Mouse (Mus musculus) intestine, embryonic 15.5 days (tissue): ENCODE data around the gene Lrrc32. TPM values are rescaled to one million over a fixed set of nuclear protein-coding genes. Genes with fewer than 3 reads are reported as not detected.

Experiments used
- ATAC-seq: fragments of 200-750 bp; cut with Nextera tagmentation; 2 replicates; pipeline ENCODE4 v1.8.0; 2017; ENCODE audit warnings: moderate TSS enrichment, moderate library complexity
- H3K27ac ChIP-seq: fragments of 300-500 bp; sonication (generic); 2 replicates; pipeline ENCODE4 v1.5.1; 2015; ENCODE audit warnings: mild to moderate bottlenecking, inconsistent platforms
- H3K27me3 ChIP-seq: fragments of 300-500 bp; sonication (generic); replicated peaks from 2 replicates; pipeline ENCODE4 v1.6.1; 2015; ENCODE audit warnings: inconsistent platforms
- H3K36me3 ChIP-seq: fragments of 300-500 bp; sonication (generic); 2 replicates; pipeline ENCODE4 v1.6.1; 2015; ENCODE audit warnings: inconsistent platforms
- H3K4me1 ChIP-seq: fragments of 300-500 bp; sonication (generic); replicated peaks from 2 replicates; pipeline ENCODE4 v1.6.1; 2015; ENCODE audit warnings: inconsistent platforms
- H3K4me2 ChIP-seq: fragments of 300-500 bp; sonication (generic); replicated peaks from 2 replicates; pipeline ENCODE4 v1.6.1; 2015; ENCODE audit warnings: mild to moderate bottlenecking, inconsistent platforms
- H3K4me3 ChIP-seq: fragments of 300-500 bp; sonication (generic); replicated peaks from 2 replicates; pipeline ENCODE4 v1.5.1; 2015; ENCODE audit warnings: inconsistent platforms
- H3K9ac ChIP-seq: fragments of 300-500 bp; sonication (generic); 2 replicates; pipeline ENCODE4 v1.6.1; 2015; ENCODE audit warnings: inconsistent platforms
- H3K9me3 ChIP-seq: fragments of 300-500 bp; sonication (generic); 2 replicates; pipeline ENCODE4 v1.6.1; 2016; ENCODE audit warnings: inconsistent platforms
- WGBS: fragments of 180-500 bp; shearing (Covaris S2); methylation state at CpG from one replicate; pipeline ENCODE4 v1.1.7; 2015; 5-methylcytosine and 5-hydroxymethylcytosine counted together
- polyA plus RNA-seq: library from polyadenylated mRNA; unstranded; fragments of >200 nt; fragmentation: Nextera tagmentation; extraction: Ambion mirVana; gene quantifications from 2 replicates; pipeline ENCODE4 v1.2.1, GENCODE M21; 2015

Lrrc32 gene
- 12.4 and 12.5 TPM in 2 replicates for polyA plus RNA-seq

- H3K4me1 ChIP-seq: peaks cover 35% of the 10 kb centered on the region
- WGBS: 41% methylated on average over 6 of the region's 6 CpGs
- ATAC-seq: no peak
Measured at GRCm38 (mm10) chr7:98489131-98489530, at the start of gene Lrrc32. Gene Lrrc32 (plus strand): TSS chr7:98489283.

GRCm38 (mm10) chr7:98439956-98440466, 49.1 kb upstream of the Lrrc32 start, which contains the start of gene Gucy2d:
Gene Gucy2d (plus strand): TSS chr7:98440416.
- Histone ChIP-seq H3K27ac (no peak within 1 kb of the TSS), H3K9me3 (no peaks in the 10 kb centered on the region), H3K27me3 (0 out of 2 replicates have a peak, but pooled peaks cover 2% of the 10 kb centered on the region), H3K9ac (no peak within 1 kb of the TSS), H3K4me3 (no peak within 1 kb of the TSS), H3K36me3 (no peaks in the 10 kb centered on the region), H3K4me1 (no peaks in the 10 kb centered on the region), H3K4me2 (no peak within 1 kb of the TSS)
- no peak for ATAC-seq
- 41% methylated on average over 10 of the region's 10 CpGs for whole genome bisulfite sequencing

More at GRCm38 (mm10) chr7:98489131-98489530, at the start of gene Lrrc32:
- peak within 1 kb of the TSS; percentile 50 for H3K9ac ChIP-seq
- H3K27ac ChIP-seq: no peak within 1 kb of the TSS
- H3K27me3 ChIP-seq: no peaks in the 10 kb centered on the region
- H3K4me3 ChIP-seq: peak within 1 kb of the TSS; percentile 58
- H3K9me3 ChIP-seq: no peaks in the 10 kb centered on the region
- peak within 1 kb of the TSS; percentile 92 for H3K4me2 ChIP-seq
- no peaks in the 10 kb centered on the region for H3K36me3 ChIP-seq

GRCm38 (mm10) chr7:98446873-98447272, 42.2 kb upstream of the Lrrc32 start:
- ATAC-seq: no peak
- Histone ChIP-seq H3K4me3 (no peak overlapping the region), H3K9me3 (no peaks in the 10 kb centered on the region), H3K27me3 (no peaks in the 10 kb centered on the region), H3K4me1 (no peaks in the 10 kb centered on the region), H3K27ac (no peak overlapping the region), H3K9ac (no peak overlapping the region), H3K36me3 (no peaks in the 10 kb centered on the region), H3K4me2 (no peak overlapping the region)
- 65% methylated on average over 3 of the region's 3 CpGs for WGBS

GRCm38 (mm10) chr7:98447585-98448308, 41.3 kb upstream of the Lrrc32 start:
- H3K4me3 ChIP-seq: no peak overlapping the region
- WGBS: 57% methylated on average over 11 of the region's 11 CpGs
- no peak overlapping the region for H3K27ac ChIP-seq
- no peak overlapping the region for H3K4me2 ChIP-seq
- no peak overlapping the region for H3K9ac ChIP-seq
- H3K9me3 ChIP-seq: no peaks in the 10 kb centered on the region
- ATAC-seq: peak; percentile 51
- H3K4me1 ChIP-seq: no peaks in the 10 kb centered on the region
- no peaks in the 10 kb centered on the region for H3K27me3 ChIP-seq
- no peaks in the 10 kb centered on the region for H3K36me3 ChIP-seq

- ATAC-seq: 0 out of 2 replicates have a peak, but pooled peaks have one; percentile 31
- Histone ChIP-seq H3K4me1 (no peaks in the 10 kb centered on the region), H3K4me2 (no peak overlapping the region), H3K9me3 (no peaks in the 10 kb centered on the region), H3K27ac (no peak overlapping the region), H3K9ac (no peak overlapping the region), H3K27me3 (no peaks in the 10 kb centered on the region), H3K4me3 (no peak overlapping the region), H3K36me3 (no peaks in the 10 kb centered on the region)
- WGBS: 92% methylated on average over 5 of the region's 5 CpGs
Measured at GRCm38 (mm10) chr7:98448309-98448630, 40.8 kb upstream of the Lrrc32 start.

- H3K4me2 ChIP-seq: no peak overlapping the region
- peak; percentile 69 for ATAC-seq
Measured at GRCm38 (mm10) chr7:98449696-98450095, 39.4 kb upstream of the Lrrc32 start.

GRCm38 (mm10) chr7:98454397-98455120, 34.5 kb upstream of the Lrrc32 start:
- Histone ChIP-seq H3K27ac (no peak overlapping the region), H3K27me3 (no peaks in the 10 kb centered on the region), H3K4me3 (no peak overlapping the region), H3K4me1 (no peaks in the 10 kb centered on the region), H3K9me3 (no peaks in the 10 kb centered on the region), H3K36me3 (no peaks in the 10 kb centered on the region), H3K4me2 (no peak overlapping the region), H3K9ac (no peak overlapping the region)
- 73% methylated on average over 10 of the region's 10 CpGs for WGBS
- no peak for ATAC-seq

More at GRCm38 (mm10) chr7:98449696-98450095, 39.4 kb upstream of the Lrrc32 start:
- no peak overlapping the region for H3K4me3 ChIP-seq
- H3K9ac ChIP-seq: no peak overlapping the region
- no peaks in the 10 kb centered on the region for H3K9me3 ChIP-seq
- 67% methylated on average over 9 of the region's 9 CpGs for WGBS
- H3K27me3 ChIP-seq: no peaks in the 10 kb centered on the region
- H3K4me1 ChIP-seq: no peaks in the 10 kb centered on the region
- no peak overlapping the region for H3K27ac ChIP-seq
- no peaks in the 10 kb centered on the region for H3K36me3 ChIP-seq

GRCm38 (mm10) chr7:98460319-98460718, 28.8 kb upstream of the Lrrc32 start:
- ATAC-seq: no peak
- WGBS: 47% methylated on average over 7 of the region's 7 CpGs
- H3K27me3 ChIP-seq: no peaks in the 10 kb centered on the region
- no peak overlapping the region for H3K9ac ChIP-seq
- no peak overlapping the region for H3K4me3 ChIP-seq
- H3K9me3 ChIP-seq: no peaks in the 10 kb centered on the region
- no peaks in the 10 kb centered on the region for H3K4me1 ChIP-seq
- no peaks in the 10 kb centered on the region for H3K36me3 ChIP-seq
- H3K4me2 ChIP-seq: no peak overlapping the region
- no peak overlapping the region for H3K27ac ChIP-seq

- H3K9ac ChIP-seq: no peak overlapping the region
- no peaks in the 10 kb centered on the region for H3K9me3 ChIP-seq
- H3K27me3 ChIP-seq: no peaks in the 10 kb centered on the region
- no peaks in the 10 kb centered on the region for H3K36me3 ChIP-seq
- 45% methylated on average over 3 of the region's 3 CpGs for WGBS
- no peak for ATAC-seq
- H3K4me3 ChIP-seq: no peak overlapping the region
- no peak overlapping the region for H3K27ac ChIP-seq
- no peaks in the 10 kb centered on the region for H3K4me1 ChIP-seq
- H3K4me2 ChIP-seq: no peak overlapping the region
Measured at GRCm38 (mm10) chr7:98469089-98469488, 20.0 kb upstream of the Lrrc32 start.

GRCm38 (mm10) chr7:98472529-98472928, 16.6 kb upstream of the Lrrc32 start:
- Histone ChIP-seq H3K27me3 (no peaks in the 10 kb centered on the region), H3K36me3 (no peaks in the 10 kb centered on the region), H3K4me1 (no peaks in the 10 kb centered on the region), H3K9ac (no peak overlapping the region), H3K4me3 (no peak overlapping the region), H3K27ac (no peak overlapping the region), H3K9me3 (no peaks in the 10 kb centered on the region), H3K4me2 (no peak overlapping the region)
- WGBS: 81% methylated on average over 2 of the region's 2 CpGs
- no peak for ATAC-seq

GRCm38 (mm10) chr7:98474558-98474957, 14.5 kb upstream of the Lrrc32 start:
- Histone ChIP-seq H3K9ac (no peak overlapping the region), H3K9me3 (no peaks in the 10 kb centered on the region), H3K4me2 (no peak overlapping the region), H3K27ac (no peak overlapping the region), H3K4me1 (no peaks in the 10 kb centered on the region), H3K4me3 (no peak overlapping the region), H3K27me3 (no peaks in the 10 kb centered on the region), H3K36me3 (no peaks in the 10 kb centered on the region)
- whole genome bisulfite sequencing: 67% methylated on average over 1 of the region's 1 CpGs
- no peak for ATAC-seq

- Histone ChIP-seq H3K4me2 (no peak overlapping the region), H3K36me3 (no peaks in the 10 kb centered on the region), H3K4me1 (peaks cover 2% of the 10 kb centered on the region; the same call in 1 of the 2 replicates), H3K9ac (no peak overlapping the region), H3K27ac (no peak overlapping the region), H3K4me3 (no peak overlapping the region), H3K9me3 (no peaks in the 10 kb centered on the region), H3K27me3 (no peaks in the 10 kb centered on the region)
- WGBS: 77% methylated on average over 4 of the region's 4 CpGs
- ATAC-seq: no peak
Measured at GRCm38 (mm10) chr7:98477153-98477552, 11.9 kb upstream of the Lrrc32 start.
